Mouse (Mus musculus): ENCODE results near the gene Dnmt3l. TPM values are rescaled to one million over a fixed set of nuclear protein-coding genes. Genes with fewer than 3 reads are reported as not detected.
"Not testable (repeated sequence)": the region's sequence is repeated elsewhere in the genome, so short reads cannot be mapped to it uniquely, and the experiment has no call there.

Gene Dnmt3l
- total and polyA plus RNA-seq, 2 experiments from 2014 or later = not detected

GRCm38 (mm10) chr10:78007203-78007602 lies 34.5 kb upstream of the Dnmt3l start:
- H3K4me1 ChIP-seq (ENCODE audit: insufficient read depth) = peaks cover 16% of the 10 kb centered on the region
- no peak for ATAC-seq
- no peak overlapping the region for H3K4me3 ChIP-seq (ENCODE audit: low read depth, low read length)
- TF ChIP-seq CTCF (IDR thresholded peaks at IDR 0.05; ENCODE audit: low read depth) = no peak
- no peak overlapping the region for H3K27ac ChIP-seq (ENCODE audit: low read depth, low read length)
- DNase-seq = no peak
- H3K36me3 ChIP-seq (ENCODE audit: insufficient read depth) = peaks cover 5% of the 10 kb centered on the region; the same call in 1 of the 2 replicates
- H3K4me2 ChIP-seq (ENCODE audit: low read depth) = no peak overlapping the region
- H3K9ac ChIP-seq = 0 out of 2 replicates have a peak overlapping the region, but pooled peaks have one; percentile 3
- no peaks in the 10 kb centered on the region for H3K9me3 ChIP-seq (ENCODE audit: low read length)
- no peaks in the 10 kb centered on the region for H3K27me3 ChIP-seq (ENCODE audit: insufficient read depth, low read length)
- WGBS = 44% methylated on average over 7 of the region's 7 CpGs

- peak overlapping the region; percentile 74 for H3K4me3 ChIP-seq (ENCODE audit: low read depth, low read length)
- H3K9ac ChIP-seq = peak overlapping the region; percentile 74
- H3K4me2 ChIP-seq (ENCODE audit: low read depth) = peak overlapping the region; percentile 89
- H3K36me3 ChIP-seq (ENCODE audit: insufficient read depth) = no peaks in the 10 kb centered on the region
- H3K27me3 ChIP-seq (ENCODE audit: insufficient read depth, low read length) = no peaks in the 10 kb centered on the region
- WGBS = 87% methylated on average over 3 of the region's 3 CpGs
- TF ChIP-seq CTCF (IDR thresholded peaks at IDR 0.05; ENCODE audit: low read depth) = no peak
- H3K27ac ChIP-seq (ENCODE audit: low read depth, low read length) = no peak overlapping the region
- no peak for ATAC-seq
- no peaks in the 10 kb centered on the region for H3K9me3 ChIP-seq (ENCODE audit: low read length)
- peaks cover 16% of the 10 kb centered on the region for H3K4me1 ChIP-seq (ENCODE audit: insufficient read depth)
- DNase-seq = no peak
Observed at GRCm38 (mm10) chr10:78008169-78008568, 33.6 kb upstream of the Dnmt3l start.

DNA sequence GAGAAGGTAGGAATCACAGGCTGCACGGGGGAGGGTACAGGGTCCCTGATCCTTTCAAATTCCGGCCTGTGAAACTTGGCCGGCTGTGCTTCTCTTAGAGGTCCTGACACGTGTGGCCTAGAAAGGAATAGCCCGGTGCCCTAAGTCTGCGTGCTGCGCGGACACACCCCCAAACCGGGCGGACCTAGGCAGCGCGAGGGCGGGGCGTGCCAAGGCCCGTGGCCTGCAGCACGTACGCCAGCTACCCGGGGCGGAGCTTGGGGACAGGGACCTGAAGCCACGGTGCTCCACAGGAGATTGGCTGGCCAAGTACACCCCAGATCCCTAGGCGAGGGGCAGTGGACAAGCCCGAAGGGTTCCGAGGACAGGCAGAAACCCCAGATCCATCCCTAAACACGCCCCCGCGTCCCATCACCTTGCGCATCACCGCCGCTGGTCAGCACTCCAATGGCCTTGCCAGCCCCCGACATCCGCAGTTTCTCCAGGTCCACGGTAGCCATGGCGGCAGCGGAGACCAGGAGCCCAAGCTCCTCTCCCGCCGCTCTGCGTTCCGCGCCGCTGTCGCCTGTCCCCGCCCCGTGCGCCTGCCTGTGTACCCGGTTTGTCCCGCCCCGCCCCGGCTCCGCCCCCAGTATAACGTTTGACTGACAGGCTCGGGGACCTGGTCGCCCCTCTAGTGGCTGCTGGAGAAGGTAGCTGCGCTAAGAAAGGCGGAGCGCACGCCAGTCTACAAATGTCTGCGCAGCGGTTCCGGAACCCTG lies 32.4 kb upstream of the Dnmt3l start:
- under 1% methylated on average over 59 of the region's 59 CpGs for WGBS
- no peaks in the 10 kb centered on the region for H3K9me3 ChIP-seq (ENCODE audit: low read length)
- peak; percentile 93 for DNase-seq

DNA sequence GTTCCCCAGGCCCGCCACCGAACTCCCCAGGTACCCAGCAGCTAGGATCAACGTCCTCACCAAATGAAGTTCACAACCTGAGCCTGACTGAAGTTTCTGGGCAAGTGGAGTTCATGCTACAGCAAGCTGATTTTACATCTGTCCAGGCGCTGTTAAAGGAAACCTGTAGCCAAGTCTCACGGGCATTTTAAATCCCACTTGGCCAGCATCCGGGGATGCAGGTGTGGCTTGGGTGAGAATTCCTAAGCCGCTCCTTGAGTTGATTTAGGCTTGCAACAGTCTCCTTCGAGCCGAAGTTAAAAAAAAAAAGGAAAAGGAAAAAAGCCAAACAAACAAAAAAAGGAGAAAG lies 31.8 kb upstream of the Dnmt3l start, which contains the start of gene Pfkl:
TSS of gene Pfkl (minus strand) at position 139 of the 349 bp plus-strand sequence.
- Histone ChIP-seq H3K27ac (ENCODE audit: low read depth, low read length) (peak within 1 kb of the TSS; percentile 75), H3K36me3 (ENCODE audit: insufficient read depth) (no peaks in the 10 kb centered on the region), H3K27me3 (ENCODE audit: insufficient read depth, low read length) (no peaks in the 10 kb centered on the region), H3K9ac (peak within 1 kb of the TSS; percentile 74), H3K9me3 (ENCODE audit: low read length) (no peaks in the 10 kb centered on the region), H3K4me1 (ENCODE audit: insufficient read depth) (peaks cover 16% of the 10 kb centered on the region), H3K4me2 (ENCODE audit: low read depth) (peak within 1 kb of the TSS; percentile 89), H3K4me3 (ENCODE audit: low read depth, low read length) (peak within 1 kb of the TSS; percentile 74)
- DNase-seq (no peak), ATAC-seq (no peak)
- 2% methylated on average over 9 of the region's 9 CpGs for WGBS
- TF ChIP-seq CTCF (IDR thresholded peaks at IDR 0.05; ENCODE audit: low read depth) = no peak

More for the DNA sequence above, 32.4 kb upstream of the Dnmt3l start:
- Histone ChIP-seq H3K4me2 (ENCODE audit: low read depth) (peak overlapping the region; percentile 89), H3K4me3 (ENCODE audit: low read depth, low read length) (peak overlapping the region; percentile 74), H3K36me3 (ENCODE audit: insufficient read depth) (no peaks in the 10 kb centered on the region), H3K9ac (peak overlapping the region; percentile 74), H3K27me3 (ENCODE audit: insufficient read depth, low read length) (no peaks in the 10 kb centered on the region), H3K27ac (ENCODE audit: low read depth, low read length) (peak overlapping the region; percentile 75), H3K4me1 (ENCODE audit: insufficient read depth) (peaks cover 16% of the 10 kb centered on the region)
- TF ChIP-seq CTCF (IDR thresholded peaks at IDR 0.05; ENCODE audit: low read depth) = peak; percentile 83
- ATAC-seq = peak; percentile 99

- H3K9ac ChIP-seq = no peak overlapping the region
- DNase-seq (no peak), ATAC-seq (no peak)
- H3K36me3 ChIP-seq (ENCODE audit: insufficient read depth) = no peaks in the 10 kb centered on the region
- 0 out of 2 replicates have a peak overlapping the region, but pooled peaks have one; percentile 5 for H3K4me2 ChIP-seq (ENCODE audit: low read depth)
- no peaks in the 10 kb centered on the region for H3K9me3 ChIP-seq (ENCODE audit: low read length)
- peaks cover 16% of the 10 kb centered on the region for H3K4me1 ChIP-seq (ENCODE audit: insufficient read depth)
- H3K27ac ChIP-seq (ENCODE audit: low read depth, low read length) = no peak overlapping the region
- H3K4me3 ChIP-seq (ENCODE audit: low read depth, low read length) = no peak overlapping the region
- WGBS = 10% methylated on average over 10 of the region's 10 CpGs
- no peaks in the 10 kb centered on the region for H3K27me3 ChIP-seq (ENCODE audit: insufficient read depth, low read length)
- no peak for TF ChIP-seq CTCF (IDR thresholded peaks at IDR 0.05; ENCODE audit: low read depth)
Observed at GRCm38 (mm10) chr10:78010335-78010734, 31.4 kb upstream of the Dnmt3l start.

DNA sequence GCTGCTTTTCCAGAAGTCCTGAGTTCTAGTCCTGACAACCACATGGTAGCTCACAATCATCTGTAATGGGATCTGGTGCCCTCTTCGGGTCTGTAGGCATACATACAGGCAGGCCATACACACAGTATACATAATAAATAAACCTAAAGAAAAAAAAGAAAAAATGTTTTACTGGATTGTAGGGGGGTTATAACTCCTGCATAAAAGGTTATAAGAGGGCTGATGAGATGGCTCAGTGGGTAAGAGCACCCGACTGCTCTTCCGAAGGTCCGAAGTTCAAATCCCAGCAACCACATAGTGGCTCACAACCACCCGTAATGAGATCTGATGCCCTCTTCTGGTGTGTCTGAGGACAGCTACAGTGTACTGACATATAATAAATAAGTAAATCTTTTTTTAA lies 30.6 kb upstream of the Dnmt3l start:
- H3K27ac ChIP-seq (ENCODE audit: low read depth, low read length); ATAC-seq; H3K4me2 ChIP-seq (ENCODE audit: low read depth); DNase-seq; H3K36me3 ChIP-seq (ENCODE audit: insufficient read depth); H3K9ac ChIP-seq; H3K9me3 ChIP-seq (ENCODE audit: low read length); H3K27me3 ChIP-seq (ENCODE audit: insufficient read depth, low read length); H3K4me3 ChIP-seq (ENCODE audit: low read depth, low read length): not testable (repeated sequence)
- peaks cover 16% of the 10 kb centered on the region for H3K4me1 ChIP-seq (ENCODE audit: insufficient read depth)
- 90% methylated on average over 5 of the region's 5 CpGs for WGBS
- 0 out of 2 replicates have a peak, but pooled peaks have one; percentile 3 for TF ChIP-seq CTCF (IDR thresholded peaks at IDR 0.05; ENCODE audit: low read depth)
